Mouse (Mus musculus): ENCODE results near the gene 1700049E17Rik1. TPM values are rescaled to one million over a fixed set of nuclear protein-coding genes. Genes with fewer than 3 reads are reported as not detected.
"Not testable (repeated sequence)": the region's sequence is repeated elsewhere in the genome, so short reads cannot be mapped to it uniquely, and the experiment has no call there.

1700049E17Rik1 gene
- not detected in 2 replicates for polyA plus RNA-seq (2012; rRNA removed)

- no CpG with 5 or more reads among the region's 1 CpGs for WGBS
- not testable (repeated sequence) for H3K4me1 ChIP-seq (ENCODE audit: control insufficient read depth, insufficient read depth, insufficient read length, low read length); H3K27me3 ChIP-seq (ENCODE audit: control insufficient read depth, insufficient read depth, low read length); H3K36me3 ChIP-seq (ENCODE audit: control insufficient read depth, insufficient read depth, low read length); H3K27ac ChIP-seq (ENCODE audit: insufficient read depth, low read depth, low read length); H3K4me3 ChIP-seq (ENCODE audit: low read depth, low read length)
These were observed at the start of gene 1700049E17Rik1 for GRCm38 (mm10) chr14:41924649-41925048. TSS of gene 1700049E17Rik1 (plus strand) at chr14:41924949.

- not testable (repeated sequence) for H3K4me1 ChIP-seq (ENCODE audit: control insufficient read depth, insufficient read depth, insufficient read length, low read length); H3K4me3 ChIP-seq (ENCODE audit: low read depth, low read length); H3K27ac ChIP-seq (ENCODE audit: insufficient read depth, low read depth, low read length); H3K27me3 ChIP-seq (ENCODE audit: control insufficient read depth, insufficient read depth, low read length); H3K36me3 ChIP-seq (ENCODE audit: control insufficient read depth, insufficient read depth, low read length)
- no CpG with 5 or more reads among the region's 2 CpGs for whole genome bisulfite sequencing
These were observed 17.6 kb upstream of the 1700049E17Rik1 start, which contains the start of gene Gm7980 for GRCm38 (mm10) chr14:41907190-41907589. TSS of gene Gm7980 (minus strand) at chr14:41907290.

DNA sequence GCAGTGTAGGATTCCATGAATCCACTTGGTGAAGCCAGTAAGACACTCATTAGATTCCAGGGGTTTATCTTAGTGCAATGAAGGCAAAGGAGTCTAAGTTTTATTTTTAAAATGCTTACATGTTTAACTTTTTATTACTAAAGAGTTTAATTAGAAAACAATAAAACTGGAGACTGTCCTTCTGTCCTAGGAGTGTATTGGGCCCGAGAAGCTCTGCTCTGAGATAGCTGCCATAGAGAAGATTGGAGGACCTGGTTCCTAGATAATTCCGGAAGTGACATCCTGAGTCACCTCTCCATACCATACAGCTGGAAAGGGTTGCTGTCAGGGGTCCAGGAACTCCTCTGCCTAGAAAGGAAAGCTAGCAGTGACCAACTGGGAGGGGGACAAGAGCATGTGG, 18.9 kb downstream of the 1700049E17Rik1 start, which contains the start of gene 1700024B05Rik:
Gene 1700024B05Rik, plus strand, starts transcription at position 301 of the 400 bp plus-strand sequence.
- not testable (repeated sequence) for H3K36me3 ChIP-seq (ENCODE audit: control insufficient read depth, insufficient read depth, low read length); H3K4me3 ChIP-seq (ENCODE audit: low read depth, low read length); H3K27ac ChIP-seq (ENCODE audit: insufficient read depth, low read depth, low read length); H3K27me3 ChIP-seq (ENCODE audit: control insufficient read depth, insufficient read depth, low read length); H3K4me1 ChIP-seq (ENCODE audit: control insufficient read depth, insufficient read depth, insufficient read length, low read length)
- WGBS, result 74% methylated on average over 2 of the region's 2 CpGs

DNA sequence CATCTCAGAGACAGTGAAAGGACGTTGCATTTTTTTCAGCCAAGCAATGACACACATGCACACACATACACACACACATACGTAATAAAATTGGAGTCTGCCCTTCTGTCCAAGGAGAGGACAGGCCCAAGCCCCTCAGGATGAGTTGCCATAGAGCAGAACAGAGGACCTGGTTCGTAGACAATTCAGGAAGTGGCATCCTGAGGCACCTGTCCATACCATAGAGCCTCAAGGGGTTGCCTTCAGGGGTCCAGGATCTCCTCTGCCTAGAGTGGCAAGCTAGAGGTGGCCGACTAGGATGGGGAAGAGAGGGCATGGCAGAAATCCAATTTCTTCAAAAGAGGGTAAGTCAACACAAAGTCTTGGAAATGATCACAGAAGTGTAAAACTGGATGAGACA, 39.3 kb downstream of the 1700049E17Rik1 start:
- WGBS, result 57% methylated on average over 4 of the region's 4 CpGs
- not testable (repeated sequence) for H3K36me3 ChIP-seq (ENCODE audit: control insufficient read depth, insufficient read depth, low read length); H3K27ac ChIP-seq (ENCODE audit: insufficient read depth, low read depth, low read length); H3K4me3 ChIP-seq (ENCODE audit: low read depth, low read length); H3K27me3 ChIP-seq (ENCODE audit: control insufficient read depth, insufficient read depth, low read length); H3K4me1 ChIP-seq (ENCODE audit: control insufficient read depth, insufficient read depth, insufficient read length, low read length)

DNA sequence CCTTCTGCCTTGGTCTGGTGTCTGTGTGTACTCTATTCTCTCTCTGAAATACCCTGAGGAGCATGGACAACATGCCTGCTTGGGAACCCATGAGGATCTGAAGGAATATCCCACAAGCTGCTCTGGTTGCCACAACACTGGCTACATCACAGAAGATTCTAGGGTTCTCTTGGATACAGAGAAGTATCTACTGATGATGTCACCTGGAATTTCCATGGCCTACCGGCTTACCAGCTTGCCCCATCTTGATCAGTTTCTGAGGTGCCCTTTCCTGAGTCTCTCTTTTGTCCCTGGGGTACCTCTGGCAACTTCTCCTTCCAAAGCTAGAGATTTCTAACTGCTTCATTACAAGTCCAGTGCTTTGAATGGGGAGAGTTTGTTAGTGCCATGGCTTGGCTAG, 43.1 kb downstream of the 1700049E17Rik1 start, which contains the start of gene Gm6401:
Gene Gm6401, minus strand, starts transcription at position 101 of the 400 bp plus-strand sequence.
- H3K36me3 ChIP-seq (ENCODE audit: control insufficient read depth, insufficient read depth, low read length); H3K27ac ChIP-seq (ENCODE audit: insufficient read depth, low read depth, low read length); H3K4me3 ChIP-seq (ENCODE audit: low read depth, low read length); H3K27me3 ChIP-seq (ENCODE audit: control insufficient read depth, insufficient read depth, low read length); H3K4me1 ChIP-seq (ENCODE audit: control insufficient read depth, insufficient read depth, insufficient read length, low read length): not testable (repeated sequence)
- WGBS, result 69% methylated on average over 1 of the region's 1 CpGs

- H3K27me3 ChIP-seq (ENCODE audit: control insufficient read depth, insufficient read depth, low read length); H3K4me1 ChIP-seq (ENCODE audit: control insufficient read depth, insufficient read depth, insufficient read length, low read length); H3K36me3 ChIP-seq (ENCODE audit: control insufficient read depth, insufficient read depth, low read length); H3K4me3 ChIP-seq (ENCODE audit: low read depth, low read length); H3K27ac ChIP-seq (ENCODE audit: insufficient read depth, low read depth, low read length): not testable (repeated sequence)
- WGBS, result 61% methylated on average over 3 of the region's 3 CpGs
These were observed 43.8 kb downstream of the 1700049E17Rik1 start for GRCm38 (mm10) chr14:41968596-41968995.

Other genes with a start within 250 kb of the 1700049E17Rik1 start
- not detected in 2 replicates for gene Gm8068, start 223.1 kb upstream of the 1700049E17Rik1 start, polyA plus RNA-seq (2012; rRNA removed)
- not detected in 2 replicates for gene Gm7929, start 174.3 kb upstream of the 1700049E17Rik1 start, polyA plus RNA-seq (2012; rRNA removed)
- not detected in 2 replicates for gene Gm47189, start 152.5 kb upstream of the 1700049E17Rik1 start, polyA plus RNA-seq (2012; rRNA removed)
- gene Gm7980, start 17.7 kb upstream of the 1700049E17Rik1 start, polyA plus RNA-seq (2012; rRNA removed), result not detected in 2 replicates
- gene 1700024B05Rik, start 19.0 kb downstream of the 1700049E17Rik1 start, polyA plus RNA-seq (2012; rRNA removed), result not detected in 2 replicates
- gene Gm6401, start 43.0 kb downstream of the 1700049E17Rik1 start, polyA plus RNA-seq (2012; rRNA removed), result not detected in 2 replicates
- gene Gm3543, start 58.4 kb downstream of the 1700049E17Rik1 start, polyA plus RNA-seq (2012; rRNA removed), result not detected in 2 replicates
- not detected in 2 replicates for gene Gm7951, start 192.4 kb downstream of the 1700049E17Rik1 start, polyA plus RNA-seq (2012; rRNA removed)
- not detected in 2 replicates for gene Gm17027, start 237.7 kb downstream of the 1700049E17Rik1 start, polyA plus RNA-seq (2012; rRNA removed)

All from small intestine, adult 2 months (tissue).